Mouse (Mus musculus) E14TG2a.4 (cell line): ENCODE data around the gene Nr4a1.
A peak's percentile ranks its signal among the peaks of the same experiment; 100 is the strongest.

Source experiments
- CTCF ChIP-seq: conservative IDR thresholded peaks from 2 replicates; pipeline ENCODE4 v1.5.1; 2014; ENCODE audit warnings: low read length
- NANOG ChIP-seq: IDR thresholded peaks from 2 replicates; pipeline ENCODE4 v1.6.1; 2014; ENCODE audit warnings: borderline replicate concordance, low read length, mixed read lengths

DNA sequence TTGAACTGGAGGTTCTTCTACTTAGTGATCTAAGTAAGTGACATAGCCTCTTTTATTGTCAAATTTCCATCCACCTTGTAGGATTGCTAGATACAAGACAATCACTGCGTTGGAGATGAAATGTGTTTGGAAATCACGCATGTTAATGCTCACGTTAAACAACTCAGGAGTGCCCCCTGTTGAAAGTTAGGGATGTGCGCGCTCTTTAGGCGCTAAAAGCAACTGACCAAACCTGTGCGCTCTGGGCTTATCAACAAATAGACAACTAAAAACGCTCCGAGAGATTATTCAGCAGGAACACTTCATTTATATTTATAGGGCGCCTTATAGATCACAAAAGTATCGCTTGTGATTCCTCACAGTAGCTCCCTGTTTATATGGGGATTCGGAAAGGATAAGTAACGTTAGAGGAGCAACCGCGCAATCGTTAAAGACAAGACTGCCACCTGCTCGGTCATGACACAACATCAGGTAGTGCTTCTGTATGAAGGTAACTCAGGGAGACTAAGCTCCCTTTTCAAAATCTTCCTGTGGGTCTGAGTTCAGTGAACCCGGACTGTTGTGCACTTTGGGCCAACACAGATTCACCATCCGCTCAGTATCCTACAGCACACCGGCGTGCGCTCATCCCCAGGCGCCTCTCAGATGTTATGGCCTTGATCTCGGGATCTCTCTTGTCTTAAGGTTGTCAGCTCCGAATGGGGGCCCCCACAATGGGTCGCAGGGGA lies 29.3 kb downstream of the Nr4a1 start:
- TF ChIP-seq CTCF, result peak; percentile 67
- TF ChIP-seq NANOG, result no peak
